Mouse (Mus musculus) erythroblast, embryonic 14.5 days (primary cell): ENCODE results near the gene Eif2b5.

Experiments
- GATA1 ChIP-seq: IDR thresholded peaks from 2 replicates; pipeline ENCODE4 v1.6.1; 2012; ENCODE audit warnings: low read length, inconsistent platforms, mixed read lengths
- TAL1 ChIP-seq: IDR thresholded peaks from 3 replicates; pipeline ENCODE4 v1.6.1; 2012; ENCODE audit warnings: low read length, inconsistent platforms, mixed read lengths

- TF ChIP-seq GATA1 (no peak), TAL1 (no peak)
Observed at GRCm38 (mm10) chr16:20557381-20557780, 58.8 kb downstream of the Eif2b5 start.
